Mouse (Mus musculus) embryo, embryonic 10 days (tissue): ENCODE measurements at regions not wholly inside any gene's neighbourhood (a gene's known extent, or its start where the extent isn't known, plus 50 kb on each side); places are given as distances from the start of the nearest gene placed in this dataset.
"Not testable (repeated sequence)": the region's sequence is repeated elsewhere in the genome, so short reads cannot be mapped to it uniquely, and the experiment has no call there.

ENCODE experiments used
- DNase-seq: peaks from one replicate; pipeline ENCODE4 v3.0.0-alpha.2; 2015; ENCODE audit warnings: low spot score

- no peak for DNase-seq
Observed at GRCm38 (mm10) chr10:37873925-37874324, 735.2 kb upstream of the Marcks start.

- peak; percentile 7 for DNase-seq
Observed at GRCm38 (mm10) chr10:37861001-37861400, 722.3 kb upstream of the Marcks start.

- no peak for DNase-seq
Observed at GRCm38 (mm10) chr10:37849291-37849846, 710.6 kb upstream of the Marcks start.

GRCm38 (mm10) chr10:37842820-37843219 is 704.1 kb upstream of the Marcks start:
- DNase-seq = peak; percentile 13

- DNase-seq = no peak
Observed at GRCm38 (mm10) chr10:37841842-37842241, 703.1 kb upstream of the Marcks start.

DNA sequence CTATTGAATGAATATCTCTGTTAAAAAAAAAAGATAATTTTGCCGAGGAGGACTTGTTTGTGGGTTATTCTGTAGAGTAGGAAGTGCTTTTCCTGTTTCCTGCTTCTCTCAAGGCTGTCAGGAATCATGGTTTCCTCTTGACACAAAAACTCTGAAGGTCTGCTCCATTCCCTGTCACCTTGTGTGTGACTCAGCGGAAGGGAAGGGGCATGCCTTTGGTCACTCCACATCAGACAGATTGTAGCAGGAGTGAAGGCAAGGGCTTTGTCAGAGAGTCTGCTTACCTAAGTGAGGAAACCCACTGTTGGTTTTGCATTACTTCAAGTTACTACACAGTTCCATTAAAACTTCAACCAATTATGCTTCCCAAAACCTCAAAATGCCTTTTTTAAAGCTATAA is 699.0 kb upstream of the Marcks start:
- DNase-seq = no peak

- no peak for DNase-seq
Observed at GRCm38 (mm10) chr10:37813026-37813425, 674.3 kb upstream of the Marcks start.

GRCm38 (mm10) chr10:37812405-37812851 is 673.7 kb upstream of the Marcks start:
- DNase-seq = peak; percentile 5

GRCm38 (mm10) chr10:37811789-37812188 is 673.1 kb upstream of the Marcks start:
- DNase-seq = no peak

- DNase-seq = no peak
Observed at GRCm38 (mm10) chr10:37803225-37803805, 664.6 kb upstream of the Marcks start.

DNA sequence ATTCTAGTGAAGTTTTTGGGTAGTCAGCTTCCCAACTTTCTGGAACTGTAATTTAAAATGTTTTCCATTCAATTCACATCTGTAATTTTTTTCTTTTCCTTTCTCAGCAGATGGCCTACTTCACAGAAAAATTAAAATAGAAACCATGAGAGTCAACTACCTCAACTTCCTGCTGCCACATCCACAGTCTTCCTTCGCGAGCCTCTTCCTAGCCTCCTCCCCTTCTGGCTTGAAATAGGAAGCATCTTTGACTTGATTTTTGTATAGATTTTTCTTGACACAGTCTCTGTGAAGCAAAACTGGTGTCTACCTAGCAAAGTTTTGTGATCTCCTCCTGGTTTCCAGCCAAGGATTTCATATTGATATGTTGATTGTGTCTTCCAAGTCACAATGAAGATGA is 660.7 kb upstream of the Marcks start:
- DNase-seq = no peak

DNA sequence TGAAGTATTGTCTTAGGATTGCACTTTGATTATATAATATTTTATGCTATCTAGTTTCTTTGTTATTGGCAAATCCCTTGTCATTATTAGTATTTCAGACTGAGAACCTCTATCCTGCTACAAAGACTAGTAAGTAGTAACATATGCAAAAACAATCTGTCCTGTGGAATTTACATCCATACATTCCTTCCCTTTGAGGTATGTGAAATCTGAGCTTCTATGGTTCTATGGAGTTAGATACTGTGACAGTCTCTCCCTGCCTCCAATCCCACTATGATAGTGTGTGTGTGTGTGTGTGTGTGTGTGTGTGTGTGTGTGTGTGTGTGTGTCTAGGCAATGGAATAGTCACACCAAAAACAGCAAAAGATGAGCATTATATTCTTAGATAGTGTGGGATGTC is 659.6 kb upstream of the Marcks start:
- peak; percentile 55 for DNase-seq

DNA sequence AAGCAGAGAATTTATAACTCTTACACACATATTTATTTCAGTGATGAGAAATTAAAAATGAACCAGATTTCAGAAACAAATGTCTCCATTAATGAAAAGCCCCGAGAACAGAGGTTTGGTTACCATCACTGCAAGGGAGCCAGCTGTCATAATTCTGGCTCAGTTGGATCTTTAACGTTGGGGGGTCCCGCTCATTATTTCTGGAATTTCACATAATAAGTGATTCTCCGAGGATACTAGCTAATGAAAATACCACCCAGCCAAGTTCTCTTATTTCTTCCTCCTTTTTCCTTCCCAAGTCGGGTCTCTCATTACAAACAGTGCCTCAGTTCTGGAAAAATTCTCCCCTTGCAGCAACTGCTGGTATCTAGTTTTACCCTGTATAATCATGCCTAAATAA is 659.0 kb upstream of the Marcks start:
- no peak for DNase-seq

DNA sequence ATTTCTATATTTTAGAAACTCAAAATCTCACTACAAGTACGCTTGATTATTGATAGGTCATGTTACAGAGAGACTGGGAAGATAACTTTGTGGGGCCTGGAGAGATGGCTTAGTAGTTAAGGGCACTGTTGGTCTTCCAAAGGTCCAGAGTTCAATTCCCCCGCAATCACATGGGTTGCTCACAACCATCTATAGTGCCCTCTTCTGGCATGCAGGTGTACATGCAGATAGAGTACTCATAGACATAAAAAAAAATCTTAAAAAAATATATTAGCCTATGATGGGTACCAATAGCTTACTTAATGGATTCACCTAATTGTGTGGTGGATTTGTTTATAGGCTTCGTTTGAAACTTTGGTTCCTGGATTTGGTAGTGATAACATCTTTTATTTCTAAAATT is 654.2 kb upstream of the Marcks start:
- no peak for DNase-seq

GRCm38 (mm10) chr10:37788049-37788448 is 649.3 kb upstream of the Marcks start:
- DNase-seq = no peak

GRCm38 (mm10) chr10:37779383-37780302 is 640.9 kb upstream of the Marcks start:
- DNase-seq = peak; percentile 7

DNA sequence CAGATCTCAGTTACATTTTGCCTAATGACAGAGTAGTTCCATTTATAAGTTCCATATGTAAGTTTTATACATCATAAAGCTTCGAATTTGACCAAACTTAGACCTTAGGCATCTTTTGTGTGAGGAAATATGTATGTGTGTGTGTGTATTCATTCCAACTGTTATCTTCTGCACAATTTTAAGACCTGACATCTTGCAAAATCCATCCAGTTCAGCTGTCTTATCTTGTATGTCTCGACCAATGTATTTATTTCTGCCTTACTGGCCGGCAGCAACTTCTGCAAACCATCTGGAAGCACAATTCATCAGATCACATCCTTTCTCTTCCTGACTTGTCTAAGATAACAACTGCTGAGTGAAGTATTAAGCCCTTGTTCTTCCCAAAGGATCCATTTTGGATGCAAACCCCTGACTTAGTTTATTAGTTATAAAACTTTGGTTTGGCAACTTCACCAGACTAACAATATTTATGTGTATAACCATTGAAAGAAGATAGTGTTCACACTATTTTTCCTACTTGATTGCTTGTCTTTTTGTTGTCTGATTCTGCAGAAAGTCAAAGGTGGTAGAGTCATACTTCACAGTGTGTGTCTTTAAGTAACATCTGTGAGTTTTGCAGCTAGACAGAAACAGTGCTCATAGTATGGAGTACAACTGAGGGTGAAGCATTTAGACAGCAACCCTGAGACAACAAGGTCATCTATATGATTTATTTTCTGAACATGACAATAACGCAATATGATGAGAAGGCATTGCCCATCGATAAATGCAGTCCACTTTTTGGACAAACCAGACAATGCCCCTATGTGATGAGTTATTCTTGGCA is 622.0 kb upstream of the Marcks start:
- DNase-seq = no peak

DNA sequence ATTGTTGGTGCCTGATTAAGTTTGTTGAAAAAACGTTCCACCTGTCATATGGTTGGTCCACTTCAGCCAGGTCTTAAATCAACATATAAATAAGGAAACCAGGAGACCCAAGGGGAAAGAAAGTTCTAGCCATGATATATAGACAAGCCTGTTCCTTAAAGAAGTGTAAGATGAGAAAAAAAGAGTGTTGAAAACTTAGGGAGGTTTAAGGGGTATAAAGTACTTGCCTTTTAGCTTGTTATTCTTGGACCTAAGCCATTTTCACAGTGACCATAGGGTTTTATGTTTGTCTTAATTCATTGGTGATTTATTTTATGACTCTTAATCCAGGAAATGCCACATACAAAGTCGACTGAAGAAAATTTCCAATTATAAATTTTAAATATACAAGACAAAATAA is 602.9 kb upstream of the Marcks start:
- no peak for DNase-seq

DNA sequence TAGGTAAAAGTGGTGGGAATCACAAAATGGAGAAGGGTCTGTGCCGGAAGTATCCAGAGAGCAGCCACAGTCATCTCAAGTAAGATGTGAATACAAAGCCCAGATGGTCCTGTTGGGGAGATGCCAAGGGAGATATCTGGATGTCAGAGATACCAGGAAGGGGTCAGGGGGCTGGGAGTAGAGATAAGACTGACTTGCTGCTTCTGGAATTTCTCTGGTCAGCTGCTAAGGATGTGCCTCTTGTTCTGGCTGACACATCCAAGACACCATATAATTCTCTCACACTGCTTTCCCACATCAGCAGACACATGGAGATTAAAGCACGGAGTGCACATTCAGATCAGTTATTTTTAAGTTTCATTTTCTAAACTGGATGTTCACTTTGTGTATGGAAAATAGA is 600.3 kb upstream of the Marcks start:
- DNase-seq = no peak

GRCm38 (mm10) chr10:37725609-37726008 is 586.9 kb upstream of the Marcks start:
- DNase-seq = no peak

DNA sequence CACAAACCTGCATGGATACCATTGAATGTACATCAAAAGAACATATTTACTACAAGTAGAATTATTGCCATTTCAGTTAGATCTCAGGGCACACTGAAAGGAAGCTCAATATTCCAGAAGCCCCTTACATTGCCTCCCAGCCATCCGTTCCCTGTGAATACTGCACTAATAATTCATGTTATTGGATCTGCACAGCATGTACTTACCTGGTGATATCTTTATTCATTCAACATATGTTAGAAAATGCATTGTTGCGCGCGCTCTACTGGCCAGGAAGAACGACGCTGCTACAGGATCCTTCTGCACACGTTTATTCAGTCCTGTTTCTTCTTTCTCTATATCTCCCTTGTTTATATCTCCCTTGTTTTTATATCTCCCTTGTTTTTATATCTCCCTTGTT is 586.3 kb upstream of the Marcks start:
- DNase-seq = not testable (repeated sequence)

GRCm38 (mm10) chr10:37720748-37721147 is 582.0 kb upstream of the Marcks start:
- DNase-seq = no peak
